Mouse (Mus musculus) G1E (cell line): ENCODE data around the gene Pak1ip1.

ENCODE experiments used
- CTCF ChIP-seq: IDR thresholded peaks from 2 replicates; pipeline ENCODE4 v1.5.1; 2012; ENCODE audit warnings: low read depth, low read length, inconsistent platforms, mixed read lengths
- TAL1 ChIP-seq: conservative IDR thresholded peaks from 2 replicates; pipeline ENCODE4 v1.6.1; 2012; ENCODE audit warnings: low read depth, low read length, inconsistent platforms, mixed read lengths

GRCm38 (mm10) chr13:40978652-40979051 lies 22.2 kb upstream of the Pak1ip1 start:
- no peak for TF ChIP-seq CTCF
- TF ChIP-seq TAL1, result no peak
